Mouse (Mus musculus): ENCODE data around the gene Klk6.

- no peak for TF ChIP-seq CTCF (IDR thresholded peaks at IDR 0.05; ENCODE audit: borderline replicate concordance, insufficient read depth, low read depth, low read length)
- TF ChIP-seq POLR2A (IDR thresholded peaks at IDR 0.05; ENCODE audit: borderline replicate concordance, insufficient read depth, low read length), result no peak
Measured at GRCm38 (mm10) chr7:43855709-43856108, 31.4 kb downstream of the Klk6 start.
